Mouse (Mus musculus) thymus, postnatal 4 days (tissue): ENCODE results near the gene Ets2.
"Not testable (repeated sequence)": the region's sequence is repeated elsewhere in the genome, so short reads cannot be mapped to it uniquely, and the experiment has no call there.

Experiments used
- DNase-seq: peaks from one replicate; pipeline ENCODE4 v3.0.0; 2021

The Ets2 gene

DNA sequence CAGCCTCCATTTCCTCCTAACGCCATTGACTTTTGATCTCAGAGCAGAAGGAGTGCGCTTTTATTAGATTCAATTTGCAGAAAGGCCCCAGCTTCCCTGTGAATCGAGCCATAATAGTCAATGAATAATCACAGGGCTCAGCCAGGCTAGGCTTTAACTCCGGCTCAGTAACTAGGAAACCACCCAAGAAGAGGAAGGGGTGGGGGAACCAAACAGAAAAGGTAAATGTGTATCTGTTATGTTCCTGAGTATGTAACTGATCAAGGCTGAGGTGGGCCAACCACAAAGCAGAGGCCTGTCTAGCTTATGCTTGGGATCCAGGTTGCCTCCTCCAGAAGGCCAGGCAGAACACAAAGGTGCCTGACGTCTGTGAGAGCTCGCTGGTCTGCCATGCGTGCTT is 1.7 kb upstream of the Ets2 start:
- DNase-seq, result no peak

DNA sequence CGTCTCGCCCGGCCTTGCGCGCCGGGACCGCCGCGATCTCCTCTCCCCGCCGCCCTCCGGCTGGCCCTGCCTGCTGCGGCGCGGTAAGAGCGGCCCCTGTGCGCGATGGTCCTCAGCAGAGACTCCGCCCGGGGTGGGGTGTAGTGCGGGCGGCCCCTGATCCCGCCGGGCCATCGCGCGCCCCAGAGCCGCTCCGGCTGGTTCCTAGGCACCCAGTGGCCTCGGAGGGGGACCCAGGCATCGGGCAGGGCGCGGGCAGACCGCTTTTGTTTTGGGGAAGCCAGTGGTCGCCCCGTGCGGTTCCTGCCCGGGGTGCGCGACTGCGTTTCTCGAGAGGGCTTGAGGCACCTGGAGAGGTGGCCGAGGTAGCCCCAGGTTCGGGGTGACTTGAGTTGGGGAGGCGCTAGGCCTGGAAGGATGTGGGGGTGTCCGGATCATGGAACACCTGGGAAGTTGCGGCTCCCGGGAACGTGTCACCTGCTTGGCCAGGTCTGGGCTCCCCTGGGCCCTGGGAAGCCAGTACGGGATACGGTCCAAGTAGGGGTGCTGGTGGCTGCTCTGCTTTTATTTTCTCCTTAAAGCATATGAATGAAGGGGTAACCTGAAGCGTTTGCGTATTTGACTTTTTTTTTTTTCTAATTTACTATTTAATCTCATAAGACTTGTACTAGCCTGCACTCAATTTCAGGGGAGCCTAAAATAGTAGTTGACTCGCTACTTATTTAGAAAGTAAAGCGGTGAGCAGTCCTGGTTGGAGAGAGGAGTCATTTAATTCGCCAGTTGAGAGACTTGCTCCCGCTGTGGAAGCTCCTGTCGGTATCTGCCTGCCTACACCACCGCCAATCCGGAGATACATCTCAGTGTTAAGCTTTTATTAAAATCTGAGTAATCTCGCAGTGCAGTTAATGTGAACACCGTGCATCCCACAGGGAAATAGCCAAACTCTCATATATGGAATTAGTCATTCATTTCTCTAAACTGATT is 979 bp downstream of the Ets2 start:
- peak; percentile 53 for DNase-seq

DNA sequence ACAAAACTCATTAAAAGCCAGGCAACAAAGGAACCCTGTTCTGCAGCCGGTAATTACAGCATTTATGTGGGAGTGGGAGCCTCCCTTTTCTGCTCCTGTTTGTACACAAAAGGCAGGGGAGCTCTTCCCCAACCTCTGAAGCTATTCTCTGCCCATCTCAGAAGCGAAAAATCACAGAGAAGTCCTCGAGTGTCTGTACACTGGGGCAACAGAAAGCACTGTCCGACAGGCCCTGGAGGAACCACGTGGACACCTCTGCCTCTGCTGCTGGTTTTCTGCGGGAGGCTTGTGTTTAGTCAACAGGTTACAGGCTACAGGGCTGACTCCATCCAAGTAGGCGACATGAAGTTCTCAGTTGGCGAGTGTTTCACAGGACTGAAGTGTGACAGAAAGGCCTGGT is 2.1 kb downstream of the Ets2 start:
- peak; percentile 51 for DNase-seq

DNA sequence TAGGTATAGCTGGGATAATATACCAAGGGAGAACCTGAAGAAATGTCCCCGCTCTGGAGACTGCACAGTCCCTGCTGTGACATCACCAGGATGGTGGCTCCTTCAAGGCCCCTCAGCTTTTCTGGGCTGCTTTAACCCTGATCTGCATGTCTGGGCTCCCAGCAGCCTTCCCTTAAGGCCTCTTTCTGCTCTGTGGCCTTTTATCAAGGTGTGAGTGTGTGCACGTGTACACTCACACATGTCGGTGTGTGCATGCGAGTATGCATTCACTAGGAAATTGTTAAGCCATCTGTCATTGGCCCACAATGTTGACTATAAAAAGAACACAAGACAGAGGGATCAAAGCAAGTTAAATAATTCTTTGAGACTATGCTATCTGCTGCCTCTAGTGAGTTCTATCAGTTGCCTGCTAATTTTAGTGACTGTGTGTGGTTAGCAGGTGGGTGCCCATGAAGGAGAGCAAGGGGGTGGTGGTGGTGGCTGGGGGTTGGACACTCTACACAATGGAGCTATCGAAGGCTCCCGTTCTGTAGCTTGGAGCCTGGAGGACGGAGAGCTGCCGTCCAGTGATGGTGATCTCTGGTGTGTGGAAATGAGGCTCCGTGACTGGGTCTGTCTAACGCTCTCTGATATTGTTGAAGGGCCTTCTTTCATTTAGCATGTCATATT is 2.9 kb downstream of the Ets2 start:
- no peak for DNase-seq

DNA sequence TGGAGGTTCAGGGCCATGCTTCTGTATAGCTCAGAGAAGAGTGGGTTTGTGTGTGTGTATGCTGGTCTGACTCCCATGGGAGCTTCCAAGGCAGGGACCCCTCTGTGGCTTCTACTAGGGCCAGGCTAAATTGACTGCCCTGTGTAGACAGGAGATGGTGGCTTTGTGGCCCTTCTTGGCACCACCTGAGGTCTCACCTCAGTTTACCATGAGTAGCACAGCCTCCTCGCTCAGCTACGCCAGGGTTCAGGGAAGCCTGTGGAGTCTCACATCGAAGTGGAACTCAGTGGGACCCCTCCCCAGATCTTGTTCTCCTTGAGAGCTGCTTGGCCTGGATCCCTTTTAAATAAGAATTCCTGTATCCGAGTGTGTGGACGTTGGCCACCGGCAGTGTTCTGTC is 3.9 kb downstream of the Ets2 start:
- no peak for DNase-seq

DNA sequence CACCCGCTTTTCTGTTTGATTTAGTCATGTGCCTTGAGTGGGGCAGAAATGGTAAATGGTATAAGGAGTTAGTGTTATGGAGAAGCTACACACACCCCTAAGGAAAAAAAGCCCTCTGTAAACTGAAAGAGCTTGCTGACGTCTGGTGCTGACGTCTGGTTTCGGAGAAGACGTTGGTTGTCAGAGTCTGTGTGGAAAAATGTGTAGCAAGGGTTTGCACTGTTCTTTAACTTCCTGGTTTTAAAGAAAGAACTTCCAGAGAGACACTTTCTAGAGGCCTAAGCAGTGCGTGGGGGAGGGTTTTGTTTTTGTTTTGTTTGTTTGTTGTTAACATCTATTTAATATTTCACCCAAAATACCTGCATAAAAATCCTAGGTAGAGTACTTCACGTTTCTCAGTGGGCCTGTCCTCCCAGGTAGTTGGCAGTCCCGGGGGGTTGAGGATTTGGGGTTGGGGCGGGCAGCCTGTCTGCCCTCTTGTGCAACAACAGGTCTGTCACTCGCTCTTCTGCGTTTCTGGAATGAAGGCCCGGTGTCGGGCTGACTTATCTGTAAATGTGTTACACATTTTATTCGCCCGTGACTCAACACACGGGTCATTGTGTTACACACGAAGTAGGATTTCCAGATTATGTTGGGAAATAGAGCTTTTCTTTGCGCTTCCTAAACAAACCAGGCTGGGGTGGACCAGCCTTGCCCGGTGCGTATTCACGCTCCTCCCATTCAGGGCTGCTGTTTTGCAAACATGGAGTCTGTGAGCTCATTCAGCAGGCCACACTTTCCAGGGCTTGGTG is 6.5 kb downstream of the Ets2 start:
- no peak for DNase-seq

DNA sequence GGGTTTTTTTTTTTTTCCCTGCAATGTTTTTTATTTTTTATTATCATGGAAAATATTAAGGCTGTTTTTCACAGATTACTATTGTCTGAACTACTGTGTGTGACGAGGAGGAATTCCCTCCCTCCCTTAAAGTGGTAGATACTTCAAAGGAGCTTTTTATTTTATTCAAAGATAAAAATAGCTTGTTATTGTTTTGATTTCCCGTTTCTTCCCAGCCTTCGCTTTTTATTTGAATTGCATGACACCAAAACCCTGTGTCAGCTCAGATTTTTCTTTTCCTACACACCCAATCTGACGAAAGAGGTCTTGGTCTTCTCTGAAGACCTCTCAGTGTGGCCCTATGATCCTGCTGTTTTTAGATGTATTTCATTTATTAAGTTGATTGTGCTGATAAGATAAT is 7.3 kb downstream of the Ets2 start:
- DNase-seq, result no peak

DNA sequence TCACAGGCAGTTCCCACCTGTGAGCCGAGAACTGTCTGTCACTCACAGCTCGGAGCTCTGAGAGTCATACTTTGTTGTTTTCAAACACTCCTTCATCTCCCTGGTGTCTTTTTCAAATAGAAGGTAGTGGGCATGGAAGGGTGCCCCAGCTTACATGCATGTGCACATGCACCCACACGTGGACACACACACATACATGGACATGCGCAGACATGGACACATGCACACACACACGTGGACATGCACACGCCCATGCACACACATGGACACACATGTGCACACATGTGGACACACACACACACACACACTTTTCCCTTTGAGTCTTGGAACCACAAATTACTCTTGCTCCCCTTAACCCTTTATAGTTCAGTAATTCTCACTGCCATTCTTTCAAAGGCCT is 8.3 kb downstream of the Ets2 start:
- DNase-seq, result no peak

DNA sequence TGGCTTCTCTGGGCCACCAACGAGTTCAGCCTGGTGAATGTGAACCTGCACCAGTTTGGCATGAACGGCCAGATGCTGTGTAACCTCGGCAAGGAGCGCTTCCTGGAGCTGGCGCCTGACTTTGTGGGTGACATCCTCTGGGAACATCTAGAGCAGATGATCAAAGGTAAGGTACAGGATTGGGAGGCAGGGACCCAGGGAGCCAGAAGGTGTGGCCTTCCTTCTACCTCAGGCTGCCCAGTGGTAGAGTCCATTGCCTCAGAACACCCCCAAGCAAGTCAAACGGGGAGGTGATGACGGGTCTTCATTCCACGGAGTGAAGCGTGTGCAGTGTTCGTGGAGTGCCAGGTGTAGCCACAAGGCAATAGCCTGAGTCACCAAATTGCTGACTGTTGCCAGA is 10.2 kb downstream of the Ets2 start:
- DNase-seq, result no peak

DNA sequence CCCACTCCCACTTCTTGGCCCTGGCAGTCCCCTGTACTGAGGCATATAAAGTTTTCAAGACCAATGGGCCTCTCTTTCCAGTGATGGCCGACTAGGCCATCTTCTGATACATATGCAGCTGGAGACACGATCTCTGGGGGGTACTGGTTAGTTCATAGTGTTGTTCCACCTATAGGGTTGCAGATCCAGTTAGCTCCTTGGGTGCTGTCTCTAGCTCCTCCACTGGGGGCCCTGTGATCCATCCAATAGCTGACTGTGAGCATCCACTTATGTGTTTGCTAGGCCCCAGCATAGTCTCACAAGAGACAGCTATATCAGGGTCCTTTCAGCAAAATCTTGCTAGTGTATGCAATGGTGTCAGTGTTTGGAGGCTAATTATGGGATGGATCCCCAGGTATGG is 11.2 kb downstream of the Ets2 start:
- not testable (repeated sequence) for DNase-seq

DNA sequence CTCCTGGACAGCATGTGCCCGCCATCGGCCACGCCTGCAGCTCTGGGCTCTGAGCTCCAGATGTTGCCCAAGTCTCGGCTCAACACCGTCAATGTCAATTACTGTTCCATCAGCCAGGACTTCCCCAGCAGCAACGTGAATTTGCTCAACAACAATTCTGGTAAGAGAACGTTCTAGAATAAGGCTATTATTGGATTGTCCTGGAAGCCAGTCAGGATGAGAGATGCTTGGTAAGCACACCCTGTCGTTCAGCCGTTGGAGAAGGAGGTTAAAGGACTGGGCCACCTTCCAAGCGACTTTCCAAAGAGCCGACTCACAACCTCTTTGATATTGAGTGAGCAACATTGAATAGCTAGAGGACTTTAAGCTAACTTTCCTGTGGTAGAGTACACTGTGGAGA is 13.2 kb downstream of the Ets2 start:
- no peak for DNase-seq

DNA sequence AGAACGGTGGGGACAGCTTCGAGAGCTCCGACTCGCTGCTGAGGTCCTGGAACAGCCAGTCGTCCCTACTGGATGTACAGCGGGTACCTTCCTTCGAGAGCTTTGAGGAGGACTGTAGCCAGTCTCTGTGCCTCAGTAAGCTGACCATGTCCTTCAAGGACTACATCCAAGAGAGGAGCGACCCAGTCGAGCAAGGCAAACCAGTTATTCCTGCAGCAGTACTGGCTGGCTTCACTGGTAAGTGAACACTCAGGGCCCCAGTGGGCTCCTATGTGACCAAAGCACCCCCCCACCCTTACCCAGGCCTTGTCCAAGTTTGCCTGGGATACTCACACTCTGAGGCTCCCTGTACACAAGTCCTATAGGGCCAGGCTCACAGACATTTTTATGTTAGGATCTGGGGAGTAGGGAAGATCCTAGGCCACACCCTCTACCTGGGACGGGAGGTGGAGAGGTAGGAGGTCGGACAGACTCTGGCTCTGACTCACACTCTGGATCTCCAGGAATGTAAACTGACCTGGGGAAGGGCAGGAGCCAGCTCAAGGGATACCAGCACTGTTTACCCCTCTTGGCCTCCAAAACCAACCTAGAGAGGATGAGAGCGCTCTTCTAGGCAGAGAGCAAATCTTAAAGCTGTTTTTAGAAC is 14.3 kb downstream of the Ets2 start:
- no peak for DNase-seq

DNA sequence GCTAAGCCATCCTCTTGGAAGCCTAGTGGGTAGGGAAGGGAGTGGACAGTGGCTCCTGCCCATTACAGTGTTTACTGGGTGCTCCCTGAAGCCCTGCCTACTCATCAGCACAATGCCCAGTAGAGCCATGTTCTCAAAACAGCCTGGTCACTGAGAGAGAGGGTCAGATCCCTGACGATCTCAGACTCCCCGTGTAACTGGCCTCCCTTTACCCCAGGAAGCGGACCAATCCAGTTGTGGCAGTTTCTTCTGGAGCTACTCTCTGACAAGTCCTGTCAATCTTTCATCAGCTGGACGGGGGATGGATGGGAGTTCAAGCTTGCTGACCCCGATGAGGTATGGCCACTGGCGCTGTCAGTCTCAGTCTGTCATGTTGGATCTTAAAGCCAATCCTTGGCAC is 15.8 kb downstream of the Ets2 start:
- DNase-seq, result peak; percentile 11

DNA sequence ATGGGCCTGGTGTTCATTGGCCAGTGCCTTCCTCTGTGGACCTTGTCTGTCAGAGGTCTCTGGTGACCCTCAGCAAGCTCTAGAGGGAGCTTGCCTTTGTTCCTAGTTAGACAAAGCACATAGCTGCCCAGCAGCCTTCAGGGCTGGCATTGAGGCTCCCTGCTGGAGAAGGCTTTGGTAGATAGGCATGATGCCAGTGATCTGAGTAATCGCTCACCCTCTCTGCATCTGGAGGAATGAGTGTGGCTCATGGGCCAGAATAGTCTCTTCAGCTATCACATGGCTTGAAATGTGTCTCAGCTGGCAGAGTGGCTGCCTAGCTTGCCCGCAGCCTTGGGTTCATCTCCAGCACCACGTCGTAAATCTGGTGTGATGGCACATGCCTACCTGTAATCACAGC is 16.2 kb downstream of the Ets2 start:
- peak; percentile 8 for DNase-seq

DNA sequence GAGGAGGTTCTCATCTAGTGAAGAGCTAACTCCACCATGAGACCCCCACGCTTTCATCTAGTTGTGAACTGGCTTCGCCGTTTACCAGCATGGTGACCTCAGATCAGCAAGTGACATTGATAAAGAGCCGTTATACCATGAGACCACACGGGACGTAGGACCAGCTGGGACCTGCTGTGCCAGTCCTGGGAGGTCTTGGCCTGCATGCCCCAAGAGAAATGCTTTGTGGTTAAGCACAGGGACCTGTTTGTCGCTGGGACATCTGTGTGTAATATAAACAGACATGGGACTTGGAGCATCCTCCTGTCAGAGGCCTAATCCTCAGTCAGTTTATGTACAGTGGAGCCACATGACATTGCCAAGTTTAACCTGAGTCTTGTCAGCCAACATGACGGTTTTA is 18.7 kb downstream of the Ets2 start:
- DNase-seq, result no peak

DNA sequence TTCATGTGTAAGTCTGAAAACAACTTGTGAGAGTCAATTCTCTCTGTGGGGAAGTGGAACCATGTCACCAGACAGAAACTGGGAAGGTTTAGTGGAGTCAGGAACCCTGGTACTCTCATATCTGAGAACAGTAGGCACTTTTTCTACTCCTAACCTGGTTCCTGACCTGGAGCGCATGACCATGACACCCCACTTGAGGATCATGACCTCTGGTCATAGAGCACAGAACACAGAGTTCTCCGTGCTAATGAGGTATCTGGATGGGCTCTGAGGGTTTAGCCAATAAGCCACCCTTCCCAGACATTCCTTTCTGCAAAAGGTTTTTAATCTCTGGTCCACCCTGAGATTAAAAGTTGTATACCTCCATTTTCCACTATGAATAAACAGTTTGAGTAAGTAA is 22.4 kb downstream of the Ets2 start:
- DNase-seq, result no peak

DNA sequence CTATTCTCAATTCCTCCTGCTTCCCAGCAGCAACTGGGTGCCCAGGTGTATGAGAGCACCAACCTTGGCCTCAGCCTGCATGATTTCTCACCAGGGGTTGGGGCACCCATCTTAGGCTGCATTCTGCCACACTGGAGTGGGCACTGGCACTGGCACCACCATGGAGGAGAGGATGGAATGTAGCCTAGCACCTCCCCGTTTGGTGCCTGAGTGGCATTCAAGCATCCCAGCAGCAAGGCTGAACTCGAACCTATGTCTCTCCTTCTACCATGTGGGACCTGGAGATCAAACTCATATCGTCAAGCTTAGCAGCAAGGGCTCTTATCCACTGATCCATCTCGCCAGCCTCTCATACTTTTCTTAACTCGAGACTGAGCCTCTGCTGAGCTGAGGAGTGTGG is 22.9 kb downstream of the Ets2 start:
- DNase-seq, result peak; percentile 18

DNA sequence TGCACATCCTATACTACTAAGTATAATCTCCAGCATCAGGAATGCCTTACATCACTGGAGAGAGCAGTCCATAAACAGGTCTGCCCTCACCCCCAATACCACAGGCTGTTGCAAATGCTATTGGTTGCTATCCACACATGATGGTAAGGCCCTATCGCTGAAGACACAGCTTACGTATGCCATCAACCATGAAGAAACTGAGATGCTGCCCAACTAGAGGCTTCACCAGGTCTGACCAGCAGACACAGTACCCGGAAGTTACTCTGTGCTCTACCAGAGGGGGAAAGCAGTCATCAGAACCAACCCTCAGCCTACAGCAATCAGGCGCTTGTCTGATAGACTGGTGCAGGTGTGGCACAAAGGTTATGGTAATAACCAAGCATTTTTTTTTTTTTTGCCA is 24.9 kb downstream of the Ets2 start:
- no peak for DNase-seq

DNA sequence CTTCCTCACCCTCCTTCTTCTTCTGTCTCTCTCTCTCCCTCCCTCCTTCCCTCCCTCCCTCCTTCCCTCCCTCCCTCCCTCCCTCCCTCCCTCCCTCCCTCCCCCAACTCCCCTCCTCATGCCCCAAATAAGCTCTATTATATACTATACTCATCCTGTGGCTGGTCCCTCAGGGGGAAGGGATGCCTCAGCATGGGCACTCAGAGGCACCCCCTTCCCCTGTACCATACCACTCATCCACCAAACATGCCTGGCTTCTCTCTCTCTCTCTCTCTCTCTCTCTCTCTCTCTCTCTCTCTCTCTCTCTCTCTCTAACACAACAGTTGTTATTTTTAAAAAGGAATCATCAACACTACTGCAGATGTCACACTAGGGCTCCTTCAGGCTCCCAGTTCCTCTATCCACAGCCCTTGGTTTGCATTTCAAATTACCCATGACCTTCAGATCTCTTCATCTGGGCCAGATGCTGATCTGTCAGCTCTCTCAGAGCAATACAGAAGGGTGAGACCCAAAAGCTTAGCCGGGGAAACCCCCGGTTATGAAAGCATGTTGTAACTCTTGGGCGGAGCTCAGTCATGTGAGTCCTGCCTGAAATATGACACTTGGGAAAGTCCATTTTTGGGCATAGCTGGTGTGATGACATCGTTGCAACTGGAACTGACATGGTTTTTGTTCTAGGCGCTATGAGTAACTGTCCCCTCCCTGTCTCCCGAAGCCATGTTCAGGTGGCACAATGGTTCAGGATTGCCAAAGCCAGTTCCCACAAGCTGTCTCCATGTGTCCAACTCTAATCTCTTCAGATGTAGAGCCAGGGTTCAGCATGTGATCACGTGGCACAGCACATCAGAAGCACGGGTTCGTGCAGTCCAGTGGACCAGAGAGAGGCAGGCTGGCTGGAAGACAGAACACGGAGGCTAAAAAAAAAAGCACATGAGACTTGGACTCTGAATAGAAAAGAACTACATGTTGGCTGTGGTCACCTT is 26.9 kb downstream of the Ets2 start:
- peak; percentile 24 for DNase-seq

DNA sequence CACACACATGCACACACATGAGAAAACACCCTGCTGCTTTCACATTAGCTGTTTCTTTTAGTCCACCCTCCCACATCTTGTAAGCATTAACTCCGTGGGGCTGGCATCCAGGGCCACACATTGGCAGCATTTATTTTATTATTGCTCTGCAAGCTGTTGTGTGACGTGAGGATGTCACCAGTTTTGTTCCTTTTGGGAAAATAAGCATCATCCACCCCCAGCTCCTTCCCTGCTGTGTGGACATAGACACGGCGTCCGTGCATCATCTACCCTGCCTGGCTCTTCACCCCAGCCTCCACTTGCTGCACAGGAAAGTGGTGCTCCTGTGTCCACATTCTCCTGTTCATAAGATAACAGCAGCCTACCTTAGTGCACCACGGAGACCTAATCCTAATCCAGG is 27.9 kb downstream of the Ets2 start:
- DNase-seq, result no peak

DNA sequence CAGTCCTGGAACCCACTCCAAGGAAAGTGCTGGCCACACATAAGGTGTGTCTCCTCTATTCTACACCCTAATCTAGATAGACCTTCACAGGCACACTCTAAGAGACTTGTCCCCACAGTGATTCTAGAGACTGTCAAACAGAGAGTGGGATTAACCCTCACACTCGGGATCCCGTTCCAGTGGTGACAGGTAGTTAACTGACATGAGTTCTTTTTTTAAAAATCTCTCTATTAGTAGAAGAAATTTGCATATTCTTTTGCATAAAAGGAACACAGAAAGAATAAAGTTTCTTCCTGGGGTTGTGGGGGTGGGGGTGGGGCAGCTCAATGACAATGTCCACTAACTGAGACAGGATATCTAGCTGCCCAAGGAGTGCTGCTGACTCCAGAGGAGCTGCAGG is 32.9 kb downstream of the Ets2 start:
- DNase-seq, result no peak

DNA sequence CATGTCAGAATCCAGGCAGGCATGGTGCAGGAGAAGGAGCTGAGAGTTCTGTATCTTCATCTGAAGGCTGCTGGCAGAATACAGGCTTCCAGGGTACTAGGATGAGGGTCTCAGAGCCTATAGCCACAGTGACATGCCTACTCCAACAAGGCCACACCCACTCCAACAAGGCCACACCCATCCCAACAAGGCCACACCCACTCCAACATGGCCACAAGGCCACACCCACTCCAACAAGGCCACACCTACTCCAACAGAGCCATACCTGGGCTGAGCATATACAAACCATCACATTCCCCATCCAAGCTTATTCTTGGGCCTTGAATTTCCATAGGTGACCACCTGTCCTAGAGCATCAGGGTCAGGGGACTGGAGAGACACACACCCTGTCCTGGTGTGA is 34.2 kb downstream of the Ets2 start:
- no peak for DNase-seq
